Mouse (Mus musculus) heart, postnatal 0 days (tissue): ENCODE results near the gene Wwox.

ENCODE experiments used
- CTCF ChIP-seq: IDR thresholded peaks from 2 replicates; pipeline ENCODE4 v1.5.1; 2016; ENCODE audit warnings: antibody characterized with exemption, control low read depth, low read depth
- EP300 ChIP-seq: IDR thresholded peaks from 2 replicates; pipeline ENCODE4 v1.6.1; 2016; ENCODE audit warnings: antibody characterized with exemption, low read depth

DNA sequence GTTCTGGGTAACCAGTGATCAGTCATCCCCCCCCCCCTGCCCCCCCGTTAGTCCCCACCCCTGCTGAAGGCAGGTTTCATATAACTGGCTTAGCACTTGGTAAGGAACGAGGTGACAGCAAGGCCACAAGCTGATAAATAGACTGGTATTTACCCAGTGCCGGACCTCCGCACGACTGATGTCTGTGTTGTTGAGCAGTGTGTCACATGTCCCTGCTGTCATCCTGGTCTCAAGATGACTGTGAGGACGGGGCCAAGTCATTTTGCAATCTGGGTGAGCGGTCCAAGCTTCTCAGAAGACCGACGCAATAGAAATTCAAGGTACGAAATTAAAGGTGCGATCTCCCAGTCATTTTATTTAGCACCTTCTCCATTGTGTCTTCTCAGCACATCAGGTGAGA, 538.3 kb downstream of the Wwox start:
- TF ChIP-seq CTCF = no peak
- TF ChIP-seq EP300 = no peak
